Mouse (Mus musculus) frontal cortex, postnatal 14 days (tissue): ENCODE data around the gene Rps6kl1.
"Not testable (repeated sequence)": the region's sequence is repeated elsewhere in the genome, so short reads cannot be mapped to it uniquely, and the experiment has no call there.

Source experiments
- DNase-seq, 2 experiments: peaks; one replicate each; pipeline ENCODE4 v3.0.0; 2022; ENCODE audit warnings: low spot score in 2 of 2

The Rps6kl1 gene

GRCm38 (mm10) chr12:85175926-85176845 lies 25.1 kb upstream of the Rps6kl1 start:
- DNase-seq, result no peak

GRCm38 (mm10) chr12:85175087-85175675 lies 24.1 kb upstream of the Rps6kl1 start:
- no peak for DNase-seq

GRCm38 (mm10) chr12:85174016-85174415 lies 23.0 kb upstream of the Rps6kl1 start:
- no peak for DNase-seq

GRCm38 (mm10) chr12:85170948-85171307 lies 19.9 kb upstream of the Rps6kl1 start:
- DNase-seq, result no peak

DNA sequence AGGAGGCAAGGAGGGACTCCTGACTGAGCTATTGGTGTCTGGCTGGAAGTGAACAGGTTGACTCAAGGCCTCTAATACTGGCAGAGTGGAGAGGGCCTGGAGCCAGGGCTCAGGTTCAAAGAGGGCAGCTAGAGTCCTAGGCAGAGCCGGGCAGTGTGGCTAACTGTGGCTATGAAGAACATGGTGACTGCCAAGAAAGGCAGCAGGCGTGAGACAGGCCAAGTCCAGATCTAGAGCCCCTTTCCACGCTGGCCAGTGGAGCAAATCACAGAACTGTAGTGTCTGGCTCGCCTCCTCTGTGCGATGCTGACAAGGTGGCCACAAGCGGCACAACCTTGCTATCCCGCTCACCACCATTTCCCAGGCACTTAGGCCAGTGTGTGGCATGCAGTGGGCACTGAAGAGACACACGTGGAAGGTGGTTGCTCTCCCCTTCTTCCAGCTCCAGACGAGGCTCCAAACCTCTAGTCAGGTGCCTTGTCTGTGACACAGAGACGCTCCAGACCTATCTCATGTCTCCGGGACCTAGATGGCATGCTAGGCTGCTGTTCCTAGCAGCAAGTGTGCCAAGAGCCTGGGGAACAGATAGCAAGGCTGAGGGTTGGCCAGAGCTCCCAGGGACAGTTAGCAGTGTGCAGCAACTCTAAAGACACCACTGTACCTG lies 19.4 kb upstream of the Rps6kl1 start:
- DNase-seq, result no peak

- no peak for DNase-seq
Measured at GRCm38 (mm10) chr12:85169877-85170276, 18.8 kb upstream of the Rps6kl1 start.

DNA sequence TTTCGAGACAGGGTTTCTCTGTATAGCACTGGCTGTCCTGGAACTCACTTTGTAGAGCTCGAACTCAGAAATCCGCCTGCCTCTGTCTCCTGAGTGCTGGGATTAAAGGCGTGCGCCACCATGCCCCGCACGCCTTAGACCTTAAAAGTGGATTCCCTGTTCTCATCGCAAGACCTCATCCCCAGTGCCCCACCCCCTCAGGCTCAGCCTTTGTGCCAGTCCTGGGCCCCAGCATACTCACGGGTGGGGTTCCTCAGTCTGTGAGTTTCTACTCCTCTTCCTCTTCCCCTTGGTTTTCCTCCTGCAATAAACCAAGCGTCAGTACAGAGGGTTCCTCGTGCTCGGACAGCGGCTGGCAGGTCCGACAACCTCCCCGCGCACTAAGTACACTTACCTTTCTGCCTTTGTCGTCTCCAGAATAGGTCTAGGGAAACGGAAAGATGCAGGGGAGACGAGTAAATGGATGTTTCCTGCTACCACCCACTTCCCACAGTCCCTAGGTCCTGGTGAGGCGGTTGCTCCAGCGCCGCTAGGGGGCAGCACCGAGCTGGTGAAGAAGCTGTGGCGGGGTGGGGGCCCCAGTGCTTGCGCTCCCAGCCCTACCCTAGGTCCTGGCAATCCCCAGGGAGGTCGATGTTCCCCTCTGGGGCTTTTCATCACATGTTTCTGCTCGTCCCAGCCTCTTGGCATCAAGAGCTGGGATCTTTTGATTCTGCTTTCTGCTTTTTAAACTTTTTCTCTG lies 18.2 kb upstream of the Rps6kl1 start:
- DNase-seq, result peak; percentile 54 to 76

GRCm38 (mm10) chr12:85166631-85167030 lies 15.6 kb upstream of the Rps6kl1 start:
- DNase-seq, result no peak

- DNase-seq, result no peak
Measured at GRCm38 (mm10) chr12:85164996-85165395, 13.9 kb upstream of the Rps6kl1 start.

GRCm38 (mm10) chr12:85159592-85159991 lies 8.5 kb upstream of the Rps6kl1 start:
- DNase-seq, result no peak

DNA sequence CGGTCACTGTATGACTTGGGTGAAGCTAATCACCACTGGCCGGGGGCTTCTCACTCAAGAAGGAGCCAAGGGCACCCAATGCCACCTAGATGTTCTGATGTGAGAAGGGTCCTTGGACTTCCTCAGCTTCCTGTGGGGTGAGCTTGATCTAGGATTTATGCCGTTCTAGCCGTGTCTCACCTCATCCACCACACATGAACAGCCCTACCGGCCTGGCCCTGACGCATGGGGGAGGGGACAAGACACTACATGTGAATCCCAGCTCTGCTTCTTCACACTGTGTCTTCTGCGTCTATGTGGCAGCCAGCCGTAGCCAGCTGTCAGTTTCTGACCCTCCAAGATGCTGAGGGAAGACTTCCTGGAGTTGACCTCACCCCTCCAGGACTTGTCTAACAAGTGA lies 7.7 kb upstream of the Rps6kl1 start:
- DNase-seq, result no peak

DNA sequence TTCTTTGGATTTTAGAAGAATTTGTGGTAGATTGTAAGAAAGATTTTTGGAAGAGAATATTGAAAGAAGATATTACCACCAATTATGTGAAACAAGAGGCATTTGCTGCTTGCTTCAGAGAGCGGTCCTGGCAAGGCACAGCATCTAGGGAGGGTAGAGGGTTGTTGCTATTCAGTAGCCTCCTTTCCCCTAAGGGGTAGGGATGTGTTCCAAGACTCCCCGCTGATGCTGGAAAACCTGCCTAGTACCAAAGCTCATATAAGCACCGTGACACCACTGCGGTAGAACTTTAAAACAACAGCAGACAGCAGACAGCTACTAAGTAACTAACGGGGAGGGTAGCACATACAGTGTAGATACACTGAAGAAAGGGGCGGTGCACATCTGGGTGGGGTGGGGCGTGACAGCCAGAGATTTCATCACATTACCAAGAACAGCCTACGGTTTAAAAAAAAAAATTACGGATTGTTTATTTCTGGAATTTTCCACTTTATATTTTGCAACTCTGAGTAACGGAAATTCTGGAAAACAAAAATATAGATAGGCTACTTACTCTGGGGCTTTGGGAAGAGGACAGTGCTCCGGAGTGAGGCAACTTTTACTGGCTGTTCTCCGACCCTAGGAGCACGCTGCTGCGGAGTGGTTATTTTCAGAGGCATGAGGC lies 6.9 kb upstream of the Rps6kl1 start:
- DNase-seq, result no peak

- no peak for DNase-seq
Measured at GRCm38 (mm10) chr12:85156324-85156723, 5.3 kb upstream of the Rps6kl1 start.

DNA sequence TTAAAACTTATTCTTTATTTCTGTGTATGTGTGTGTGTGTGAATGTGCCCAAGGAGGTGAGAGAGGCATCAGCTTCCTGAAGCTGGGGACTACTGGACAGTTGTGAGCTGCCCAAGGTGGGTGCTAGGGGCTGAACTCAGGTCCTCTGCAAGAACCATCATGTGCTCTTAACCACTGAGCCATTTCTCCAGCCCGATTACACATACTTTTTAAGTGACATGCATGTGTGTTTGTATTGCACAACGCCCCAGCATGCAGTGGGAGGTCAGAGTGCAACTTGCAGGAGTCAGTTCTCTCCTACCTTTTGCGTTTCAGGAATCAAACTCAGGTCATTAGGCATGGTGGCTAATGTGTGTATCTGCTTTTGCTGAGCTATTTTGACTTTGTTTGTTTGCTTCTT lies 1.9 kb upstream of the Rps6kl1 start:
- no peak for DNase-seq

DNA sequence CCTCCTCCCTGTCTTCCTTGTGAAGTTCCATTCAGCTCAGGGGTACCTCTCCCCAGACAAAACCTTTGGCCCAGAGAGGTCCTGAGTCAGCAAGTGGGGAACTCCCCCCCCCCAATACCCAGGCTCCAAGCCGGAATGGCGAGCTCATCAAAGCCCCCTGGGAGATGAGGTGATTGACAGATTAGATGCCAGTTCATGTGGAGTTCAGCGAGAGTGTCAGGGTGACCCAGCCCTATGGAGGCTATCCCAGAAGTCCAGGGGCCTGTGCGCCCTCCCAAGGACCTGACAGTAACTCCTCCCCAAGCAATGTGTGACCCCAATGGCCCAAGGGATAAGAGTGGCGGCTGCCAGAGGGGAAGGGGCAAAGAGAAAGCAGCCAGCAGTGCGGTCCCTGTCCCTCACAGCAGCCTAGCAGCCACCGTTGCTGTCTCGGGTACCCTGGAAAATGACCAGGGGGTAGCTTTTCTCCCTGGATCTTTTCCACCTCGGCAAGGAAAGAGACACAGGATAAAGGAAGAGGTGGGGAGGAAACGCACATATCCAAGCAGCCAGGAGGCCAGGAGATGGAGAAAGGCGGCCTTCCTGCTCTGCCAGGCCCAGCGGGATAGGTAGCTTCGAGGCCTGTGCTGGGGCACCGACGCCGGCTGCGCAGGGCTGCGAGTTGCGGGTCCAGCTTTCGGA lies 603 bp downstream of the Rps6kl1 start:
- no peak for DNase-seq

- no peak for DNase-seq
Measured at GRCm38 (mm10) chr12:85146881-85147280, 4.2 kb downstream of the Rps6kl1 start.

GRCm38 (mm10) chr12:85146355-85146754 lies 4.7 kb downstream of the Rps6kl1 start:
- DNase-seq, result no peak

- no peak for DNase-seq
Measured at GRCm38 (mm10) chr12:85145630-85146029, 5.4 kb downstream of the Rps6kl1 start.

GRCm38 (mm10) chr12:85144821-85145220 lies 6.2 kb downstream of the Rps6kl1 start:
- no peak for DNase-seq

DNA sequence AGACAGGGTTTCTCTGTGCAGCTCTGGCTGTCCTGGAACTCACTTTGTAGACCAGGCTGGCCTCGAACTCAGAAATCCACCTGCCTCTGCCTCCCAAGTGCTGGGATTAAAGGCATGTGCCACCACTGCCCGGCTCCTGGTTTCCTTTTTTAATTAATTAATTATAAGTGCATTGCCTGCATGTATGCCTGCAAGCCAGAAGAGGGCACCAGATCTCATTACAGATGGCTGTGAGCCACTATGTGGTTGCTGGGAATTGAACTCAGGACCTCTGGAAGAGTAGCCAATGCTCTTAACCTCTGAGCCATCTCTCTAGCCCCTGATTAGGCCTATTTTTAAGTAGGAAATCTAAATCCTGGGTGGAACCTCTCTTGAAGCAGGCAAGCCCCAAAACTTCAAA lies 6.8 kb downstream of the Rps6kl1 start:
- not testable (repeated sequence) for DNase-seq

GRCm38 (mm10) chr12:85142803-85143202 lies 8.3 kb downstream of the Rps6kl1 start:
- DNase-seq, result peak in 1 of 2 experiments; percentile 79
